Mouse (Mus musculus) thymus, postnatal 0 days (tissue): ENCODE measurements around the gene Ly6g6e. TPM values are rescaled to one million over a fixed set of nuclear protein-coding genes. Genes with fewer than 3 reads are reported as not detected.

ENCODE experiments used
- DNase-seq: peaks from one replicate; pipeline ENCODE4 v3.0.0-alpha.2; 2015; ENCODE audit warnings: low spot score
- polyA plus RNA-seq: library from polyadenylated mRNA; unstranded; fragments of >200 nt; fragmentation: Nextera tagmentation; extraction: Ambion mirVana; gene quantifications from 2 replicates; pipeline ENCODE4 v1.2.1, GENCODE M21; 2015

The Ly6g6e gene
- polyA plus RNA-seq, 1 experiment from 2014 or later = 1.0 TPM

DNA sequence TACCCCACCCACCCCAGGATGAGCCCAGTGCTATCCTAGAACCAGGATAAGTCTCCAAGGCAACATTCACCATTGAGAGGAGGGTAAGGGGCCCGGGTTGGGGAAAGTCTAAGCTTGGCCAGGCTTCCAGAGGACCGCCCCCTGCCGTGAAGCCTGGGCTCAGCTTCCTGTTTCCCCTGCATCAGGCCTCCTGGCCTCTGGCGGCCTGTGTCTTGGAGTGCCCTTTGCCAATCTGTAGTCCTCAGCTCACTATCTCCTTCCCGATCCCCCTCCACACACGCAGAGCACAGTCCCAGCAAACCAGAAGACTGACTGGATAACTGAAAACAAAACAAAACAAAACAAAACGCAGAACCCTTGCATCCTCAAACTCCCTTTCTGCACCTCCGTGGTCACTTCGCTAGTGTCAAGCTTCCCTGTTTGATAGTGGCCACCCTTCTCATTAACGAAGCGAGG, 27.1 kb upstream of the Ly6g6e start, which contains the start of gene Clic1:
Clic1 (plus strand) TSS at position 406 of the 456 bp plus-strand sequence.
- DNase-seq = peak; percentile 61

DNA sequence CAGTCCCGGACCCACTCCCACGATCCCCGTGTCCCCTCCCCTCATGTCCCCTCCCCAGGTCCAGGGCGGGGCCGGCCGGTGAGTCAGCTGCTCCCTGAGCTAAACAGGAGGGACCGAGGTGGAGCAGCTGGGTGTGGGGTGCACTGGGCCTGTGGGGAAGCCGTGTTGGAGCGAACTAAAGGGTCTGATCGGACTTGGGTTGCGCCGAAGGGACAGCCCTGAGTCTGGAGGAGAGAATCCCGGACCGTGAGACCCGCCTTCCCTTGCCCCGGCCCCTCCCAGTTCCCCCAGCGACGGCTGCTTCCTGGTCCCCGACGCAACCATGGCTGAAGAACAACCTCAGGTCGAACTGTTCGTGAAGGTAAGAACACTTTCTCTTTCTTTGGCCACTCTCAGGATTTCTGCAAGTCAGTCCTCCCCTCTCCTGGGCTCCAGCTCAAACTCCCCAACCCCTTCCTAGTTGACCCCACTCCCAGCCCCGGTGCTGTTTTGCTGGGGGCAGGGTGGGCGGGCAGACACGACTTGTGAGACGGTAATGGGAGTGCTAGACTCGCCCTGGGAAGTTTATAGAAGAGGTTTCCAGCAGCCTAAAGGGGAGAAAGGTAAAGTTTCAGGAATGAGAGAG, 26.5 kb upstream of the Ly6g6e start:
- DNase-seq = peak; percentile 63

DNA sequence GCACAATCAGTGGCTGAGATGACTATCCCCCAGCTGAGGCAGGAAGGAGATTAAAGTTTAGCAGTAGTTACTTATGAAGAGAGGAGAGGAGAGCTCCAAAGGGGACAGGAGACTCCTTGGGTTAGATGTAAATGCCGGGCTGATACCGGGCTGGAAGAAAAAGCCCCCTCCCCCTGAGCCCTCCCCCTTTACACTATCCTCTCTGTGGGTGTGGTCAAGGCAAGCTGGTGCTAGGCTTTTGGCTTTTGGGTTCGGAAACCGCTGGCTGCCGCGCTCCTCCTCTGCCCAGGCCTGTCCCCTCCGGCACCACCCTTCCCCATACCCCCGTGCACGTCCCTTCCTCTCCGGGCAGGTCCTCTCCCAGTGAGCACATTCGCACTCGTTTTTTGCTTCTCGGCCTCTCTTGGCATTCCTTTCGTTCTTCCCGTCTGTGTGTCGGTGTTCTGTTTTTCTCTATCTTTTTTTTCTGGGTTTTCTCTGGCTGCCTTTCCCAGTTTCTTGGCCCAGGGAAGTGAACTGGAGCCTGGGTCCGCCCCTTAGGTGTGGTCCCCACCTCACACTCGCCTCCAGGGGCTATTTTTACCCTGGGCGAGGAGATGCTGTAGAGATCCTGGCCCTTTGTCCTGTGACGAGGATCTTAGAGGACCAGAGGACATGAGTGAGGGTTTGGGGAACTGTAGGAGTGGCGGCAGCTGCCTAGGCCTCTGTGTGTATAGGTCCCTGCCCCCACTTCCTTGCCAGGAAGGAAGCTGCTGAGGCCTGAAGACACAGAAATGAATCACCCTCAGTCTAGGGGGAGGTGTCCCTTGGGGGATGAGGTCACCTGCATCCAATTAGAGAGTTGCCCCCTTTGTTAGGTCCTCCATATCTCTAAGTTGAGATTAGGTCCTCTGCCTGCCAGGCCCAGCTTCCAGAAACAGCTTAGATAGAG, 25.3 kb upstream of the Ly6g6e start:
- DNase-seq = peak; percentile 81

- no peak for DNase-seq
These were observed 24.4 kb upstream of the Ly6g6e start for GRCm38 (mm10) chr17:35052271-35052798.

DNA sequence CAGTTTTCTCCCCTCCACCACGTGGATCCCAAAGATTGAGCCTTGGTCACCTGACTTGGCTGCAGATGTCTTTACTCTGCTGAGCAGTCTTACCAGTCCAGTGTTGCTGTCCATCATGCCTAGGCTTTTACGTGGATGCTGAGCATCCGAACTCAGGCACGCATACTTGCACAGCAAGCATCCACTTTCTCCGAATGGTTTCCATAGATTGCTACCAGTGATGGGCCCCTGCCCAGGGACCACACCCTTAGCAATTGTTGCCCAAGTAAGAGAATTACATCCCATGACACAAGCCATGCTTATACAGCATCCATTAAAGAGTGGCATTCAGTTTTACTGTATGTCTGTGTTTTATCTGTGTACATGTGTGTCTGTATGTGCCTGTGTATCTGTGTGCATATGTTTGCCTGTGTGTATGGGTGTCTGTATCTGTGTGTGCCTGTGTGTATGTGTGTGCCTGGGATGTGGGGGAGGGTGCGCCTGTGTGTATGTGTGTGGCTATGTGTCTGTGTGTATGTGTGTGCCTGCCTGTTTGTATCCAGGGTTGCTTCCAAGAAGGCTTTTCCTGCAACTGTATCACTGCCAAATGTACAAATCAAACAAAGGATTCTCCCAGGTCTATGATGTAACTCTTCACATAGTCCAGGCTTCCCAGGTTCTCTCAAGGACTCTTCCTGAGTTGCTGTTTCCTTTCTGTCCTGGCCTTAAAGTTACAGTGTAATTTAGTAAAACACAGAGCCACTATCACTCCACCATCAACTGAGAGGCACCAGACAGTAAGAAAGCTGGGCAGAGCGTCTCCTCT, 20.8 kb upstream of the Ly6g6e start:
- no peak for DNase-seq

DNA sequence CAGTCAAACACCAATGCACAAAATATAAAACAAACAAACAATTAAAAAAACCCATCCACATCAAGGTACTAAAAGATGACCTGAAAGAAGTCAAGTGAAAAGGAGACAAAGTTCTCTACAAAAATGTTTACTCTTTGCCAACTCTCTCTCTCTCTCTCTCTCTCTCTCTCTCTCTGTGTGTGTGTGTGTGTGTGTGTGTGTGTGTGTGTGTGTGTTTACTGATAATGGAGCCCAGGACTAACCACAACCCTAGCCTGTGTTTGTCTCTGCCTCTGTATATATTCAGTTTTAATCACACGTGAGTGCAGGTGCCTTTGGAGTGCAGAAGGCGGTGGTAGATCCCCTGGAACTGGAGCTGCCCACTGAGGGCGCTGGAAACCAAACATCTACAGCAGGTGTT, 19.6 kb upstream of the Ly6g6e start:
- DNase-seq = no peak

DNA sequence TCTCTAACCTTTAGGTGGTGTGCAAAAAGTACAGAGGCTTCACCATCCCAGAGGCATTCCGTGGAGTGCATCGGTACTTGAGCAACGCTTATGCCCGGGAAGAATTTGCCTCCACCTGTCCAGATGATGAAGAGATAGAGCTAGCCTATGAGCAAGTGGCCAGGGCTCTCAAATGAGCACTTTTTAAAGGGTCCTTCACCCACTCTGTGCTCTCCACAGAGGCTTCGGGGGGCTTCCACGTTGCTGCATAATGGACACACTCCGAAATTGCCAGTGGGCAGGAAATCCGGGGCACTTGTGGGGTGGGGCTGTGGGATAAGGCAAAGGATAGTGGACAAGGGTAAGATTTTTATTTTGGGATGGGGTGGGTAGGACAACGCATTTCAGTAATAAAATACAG, 18.4 kb upstream of the Ly6g6e start:
- DNase-seq = no peak

DNA sequence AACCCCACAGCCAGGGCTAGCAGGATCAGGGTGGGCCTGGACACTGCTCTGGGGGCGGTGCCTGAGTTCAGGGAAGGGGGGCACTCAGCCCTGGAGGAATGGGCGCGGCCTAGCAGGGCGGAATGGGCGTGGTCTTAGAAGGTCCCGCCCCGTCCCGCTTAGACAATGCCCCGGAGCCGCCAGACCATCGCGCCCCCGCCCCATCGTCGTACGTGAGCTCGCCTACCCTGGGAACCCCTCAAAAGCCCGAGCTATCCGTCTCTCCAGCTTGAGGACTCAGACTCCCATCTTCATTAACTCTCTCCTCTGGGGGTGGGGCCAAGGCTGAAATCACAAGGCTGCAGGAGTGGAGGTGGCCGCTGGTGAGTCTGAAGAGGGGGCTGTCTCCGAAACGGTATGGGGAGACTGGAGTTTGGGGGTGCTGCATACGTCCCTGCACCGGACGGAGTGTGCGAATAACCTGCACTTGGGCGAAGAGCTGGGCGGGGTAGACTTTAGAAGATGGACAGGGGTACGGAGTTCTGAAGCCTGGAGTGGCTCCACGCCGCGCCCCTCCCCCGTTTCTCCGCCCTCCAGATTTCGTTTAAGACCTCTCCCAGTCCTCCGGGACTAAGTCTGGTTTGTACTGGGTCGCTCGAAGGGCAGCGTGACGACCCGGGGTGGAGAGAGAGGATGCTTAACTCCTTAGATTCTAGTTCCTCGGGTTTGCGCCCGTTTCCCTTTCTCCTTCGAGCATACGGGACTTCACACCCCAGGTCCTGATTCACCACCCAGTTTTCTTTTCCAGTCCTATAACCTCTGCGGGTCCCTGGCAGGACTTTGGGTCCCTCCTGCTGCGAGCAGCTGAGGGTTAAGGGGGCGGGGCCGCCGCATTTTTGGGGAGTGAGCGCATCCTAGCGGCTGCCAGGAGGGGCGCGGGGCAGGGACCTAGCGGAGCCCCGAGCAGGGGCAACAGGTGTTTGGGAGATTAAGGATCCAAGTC, 17.5 kb upstream of the Ly6g6e start, which contains the start of gene Ddah2:
Ddah2 (plus strand) TSS at position 125 of the 982 bp plus-strand sequence.
- peak; percentile 87 for DNase-seq

- no peak for DNase-seq
These were observed 16.6 kb upstream of the Ly6g6e start for GRCm38 (mm10) chr17:35060071-35060470.

DNA sequence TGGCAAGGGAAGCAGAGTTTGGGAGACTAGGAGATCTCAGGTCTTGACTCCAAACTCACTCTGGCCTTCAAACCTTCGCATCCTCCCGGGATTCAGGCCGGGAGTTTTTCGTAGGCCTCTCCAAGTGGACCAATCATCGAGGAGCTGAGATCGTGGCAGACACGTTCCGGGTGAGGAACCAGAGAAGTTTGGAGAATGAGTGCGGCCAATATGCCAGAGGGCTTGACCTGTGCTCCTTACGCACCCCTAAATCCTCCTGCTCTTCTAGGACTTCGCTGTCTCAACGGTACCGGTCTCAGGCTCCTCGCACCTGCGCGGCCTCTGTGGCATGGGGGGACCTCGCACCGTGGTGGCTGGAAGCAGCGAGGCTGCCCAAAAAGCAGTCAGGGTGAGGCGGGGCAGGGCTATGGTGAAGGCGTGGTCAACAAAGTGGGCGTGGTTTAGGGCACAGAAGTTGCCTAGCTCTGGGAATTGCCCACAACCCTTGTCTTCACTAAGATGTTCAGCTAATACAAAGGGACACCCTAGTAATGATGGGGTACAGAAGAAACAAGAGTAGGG, 15.9 kb upstream of the Ly6g6e start:
- no peak for DNase-seq

GRCm38 (mm10) chr17:35061299-35061698, 15.4 kb upstream of the Ly6g6e start:
- no peak for DNase-seq

GRCm38 (mm10) chr17:35063466-35063865, 13.2 kb upstream of the Ly6g6e start:
- no peak for DNase-seq

- DNase-seq = no peak
These were observed 12.3 kb upstream of the Ly6g6e start for GRCm38 (mm10) chr17:35064378-35064877.

DNA sequence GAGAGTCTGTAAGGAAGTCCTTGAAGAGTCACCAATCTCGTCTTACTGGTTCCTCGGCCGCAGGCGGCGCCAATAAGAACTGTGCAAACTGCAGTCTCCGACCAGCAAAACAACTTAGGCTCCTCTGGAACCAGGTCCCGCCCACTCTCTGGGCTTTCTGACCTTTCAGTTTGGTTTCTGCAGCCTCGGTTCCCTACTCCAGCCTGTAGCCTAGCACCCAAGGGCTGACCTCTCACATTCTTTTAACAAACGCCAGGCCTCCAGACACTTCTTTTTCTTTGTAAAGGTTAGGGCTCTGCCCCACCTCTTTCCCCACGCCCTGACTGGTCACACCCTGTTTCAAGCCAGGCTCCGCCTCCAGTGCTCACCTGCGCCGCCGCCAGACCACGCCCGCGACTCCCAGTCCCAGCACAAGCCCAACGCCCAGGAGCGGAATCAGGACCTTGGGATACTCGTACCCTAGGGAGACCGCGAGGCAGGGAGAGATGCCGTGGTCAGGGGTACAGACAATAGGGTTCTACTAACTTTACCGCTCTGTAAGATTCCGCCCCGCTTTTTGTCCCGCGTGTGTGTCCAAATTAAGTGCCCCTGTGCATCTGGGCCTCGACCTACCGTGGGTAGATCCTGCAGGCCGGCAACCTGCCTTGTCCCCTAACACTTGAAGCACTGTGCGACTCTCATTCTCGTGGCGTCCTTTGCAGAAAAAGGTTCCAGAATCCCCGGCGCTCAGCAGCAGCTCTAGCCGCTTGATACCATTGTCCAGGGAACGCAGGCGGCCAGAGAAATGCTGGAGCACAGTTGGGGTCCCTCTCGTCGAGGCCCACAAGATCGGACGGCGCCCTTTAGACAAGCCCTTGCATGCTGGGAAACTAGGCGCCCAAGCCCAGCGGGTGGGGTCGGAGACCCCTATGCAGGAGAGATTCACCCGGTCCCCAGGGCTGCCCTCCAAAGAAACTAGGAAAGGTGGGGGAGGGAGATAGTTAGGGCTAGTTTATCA, 11.5 kb upstream of the Ly6g6e start, which contains the start of gene Ly6g6c:
Ly6g6c (plus strand) TSS at position 438 of the 997 bp plus-strand sequence.
- DNase-seq = no peak

DNA sequence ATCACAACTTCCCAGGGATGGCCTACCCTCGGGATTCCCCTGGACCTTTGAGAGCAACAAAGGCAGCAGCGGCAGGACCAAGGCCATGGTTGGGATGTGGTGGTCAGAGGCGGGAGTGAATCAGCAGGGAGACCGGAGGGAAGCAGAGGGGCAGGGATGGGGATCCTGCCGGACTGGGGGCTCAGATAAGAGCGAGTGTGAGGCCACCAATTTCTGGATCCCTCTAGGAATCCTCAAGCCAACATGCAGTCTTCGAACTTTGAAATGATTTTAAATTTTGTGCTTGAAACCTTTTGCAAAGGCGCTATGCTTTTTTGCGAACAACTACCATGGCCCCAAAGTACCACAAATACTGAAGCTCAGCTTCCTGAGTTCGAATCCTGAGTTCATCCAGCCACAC, 10.6 kb upstream of the Ly6g6e start, which contains the start of gene Mpig6b:
Mpig6b (minus strand) TSS at position 101 of the 400 bp plus-strand sequence.
- no peak for DNase-seq

- DNase-seq = no peak
These were observed 8.3 kb upstream of the Ly6g6e start for GRCm38 (mm10) chr17:35068213-35068914.

- DNase-seq = peak; percentile 82
These were observed 6.0 kb upstream of the Ly6g6e start for GRCm38 (mm10) chr17:35070556-35071229.
